ENCODE assay signal across 8 mouse cellular contexts in genomic region chr12:58267779-58268178, GRCm38 (mm10). TPM values are rescaled to one million over a fixed set of nuclear protein-coding genes. Genes with fewer than 3 reads are reported as not detected.
DNase-seq lines count a peak whose midpoint lies in the region; ATAC-seq and TF ChIP-seq lines count a peak whose summit lies in the region.

No protein-coding gene starts in this region.

- H3K27me3 ChIP-seq in forebrain, embryonic 11.5 days (ENCODE audit: control insufficient read depth, insufficient read depth, low read length), result peaks cover 4% of the 10 kb centered on the region; the same call in 1 of the 2 replicates
- H3K27me3 ChIP-seq in intestine, embryonic 15.5 days (replicated peaks), result no peaks in the 10 kb centered on the region
- H3K27me3 ChIP-seq in neural tube, embryonic 12.5 days (replicated peaks), result no peaks in the 10 kb centered on the region; the same call in 1 of the 2 replicates

- no peaks in the 10 kb centered on the region for H3K9me3 ChIP-seq in forebrain, embryonic 11.5 days (ENCODE audit: control insufficient read depth, low read length)
- no peaks in the 10 kb centered on the region for H3K9me3 ChIP-seq in intestine, embryonic 15.5 days
- H3K9me3 ChIP-seq in neural tube, embryonic 12.5 days, result no peaks in the 10 kb centered on the region

- intact Hi-C loops in left cerebral cortex, postnatal 25 days (cut with DNase I), result no loop called here

- H3K9ac ChIP-seq in forebrain, embryonic 11.5 days (ENCODE audit: low read length), result peak overlapping the region; percentile 49; the same call in 1 of the 2 replicates
- H3K9ac ChIP-seq in intestine, embryonic 15.5 days, result peak overlapping the region; percentile 51
- peak overlapping the region; percentile 52; the same call in 1 of the 2 replicates for H3K9ac ChIP-seq in neural tube, embryonic 12.5 days

- H3K4me2 ChIP-seq in forebrain, embryonic 11.5 days (ENCODE audit: low read depth, low read length, severe bottlenecking), result peak overlapping the region; percentile 46
- H3K4me2 ChIP-seq in intestine, embryonic 15.5 days (replicated peaks), result peak overlapping the region; percentile 90
- H3K4me2 ChIP-seq in neural tube, embryonic 12.5 days (replicated peaks), result peak overlapping the region; percentile 69

- 44% methylated on average over 8 of the region's 8 CpGs for WGBS in forebrain, embryonic 11.5 days
- WGBS in intestine, embryonic 15.5 days, result 35% methylated on average over 8 of the region's 8 CpGs
- WGBS in neural tube, embryonic 12.5 days, result 42% methylated on average over 8 of the region's 8 CpGs

- ATAC-seq in forebrain, embryonic 11.5 days (replicated peaks; ENCODE audit: low FRiP score), result peak; percentile 23
- no peak for ATAC-seq in intestine, embryonic 15.5 days
- no peak for ATAC-seq in neural tube, embryonic 12.5 days (ENCODE audit: low FRiP score, low read depth)

- peak overlapping the region; percentile 62 for H3K4me3 ChIP-seq in layer of hippocampus, adult 2 months
- peak overlapping the region; percentile 20 for H3K4me3 ChIP-seq in forebrain, embryonic 11.5 days (ENCODE audit: low read depth, low read length)
- peak overlapping the region; percentile 40 for H3K4me3 ChIP-seq in intestine, embryonic 15.5 days (replicated peaks)
- H3K4me3 ChIP-seq in neural tube, embryonic 12.5 days, result peak overlapping the region; percentile 32

- no peak for TF ChIP-seq CTCF in layer of hippocampus, adult 2 months (conservative IDR thresholded peaks at IDR 0.05)

- peak overlapping the region; percentile 88 for H3K27ac ChIP-seq in layer of hippocampus, adult 2 months
- H3K27ac ChIP-seq in forebrain, embryonic 11.5 days (ENCODE audit: low read depth, low read length), result 0 out of 2 replicates have a peak overlapping the region, but pooled peaks have one; percentile 12
- H3K27ac ChIP-seq in intestine, embryonic 15.5 days, result peak overlapping the region; percentile 54
- no peak overlapping the region for H3K27ac ChIP-seq in neural tube, embryonic 12.5 days

- H3K4me1 ChIP-seq in forebrain, embryonic 11.5 days (replicated peaks; ENCODE audit: control insufficient read depth, insufficient read depth, low read length), result 0 out of 2 replicates have a peak, but pooled peaks cover 4% of the 10 kb centered on the region
- peaks cover 17% of the 10 kb centered on the region for H3K4me1 ChIP-seq in intestine, embryonic 15.5 days (replicated peaks)
- 0 out of 2 replicates have a peak, but pooled peaks cover 5% of the 10 kb centered on the region for H3K4me1 ChIP-seq in neural tube, embryonic 12.5 days

- DNase-seq in layer of hippocampus, adult 2 months (ENCODE audit: low spot score in 2 of 2), result no peak
- DNase-seq in layer of hippocampus, adult 11-12 months (ENCODE audit: low spot score), result no peak
- DNase-seq in forebrain, embryonic 11.5 days (ENCODE audit: low spot score), result no peak
- no peak for DNase-seq in cerebellum, postnatal 10 days
- DNase-seq in retina, embryonic 14.5 days (ENCODE audit: low spot score), result no peak
- DNase-seq in left cerebral cortex, postnatal 25 days (ENCODE audit: low spot score in 2 of 2), result no peak

- H3K36me3 ChIP-seq in forebrain, embryonic 11.5 days (ENCODE audit: control insufficient read depth, insufficient read depth, low read length), result no peaks in the 10 kb centered on the region
- H3K36me3 ChIP-seq in intestine, embryonic 15.5 days, result no peaks in the 10 kb centered on the region
- H3K36me3 ChIP-seq in neural tube, embryonic 12.5 days, result no peaks in the 10 kb centered on the region

RNA-seq across cellular contexts. Expression of gene Clec14a, which starts 1.3 kb away (rescaled TPM):
- 1 to 10 TPM; 2.7 to 3.3 TPM for total RNA-seq in layer of hippocampus, adult 2 months (2021)
- 5.3 and 7.3 TPM in 2 replicates for polyA plus RNA-seq in forebrain, embryonic 11.5 days (2014; fragmentation: Nextera tagmentation; extraction: Ambion mirVana)
- polyA plus RNA-seq in intestine, embryonic 15.5 days (2015; fragmentation: Nextera tagmentation; extraction: Ambion mirVana), result 8.7 and 9.6 TPM in 2 replicates
- polyA plus RNA-seq in neural tube, embryonic 12.5 days (2016; fragmentation: Nextera tagmentation; extraction: Ambion mirVana), result 6.7 and 7.9 TPM in 2 replicates
- 1 to 10 TPM; 2.8 to 3.6 TPM for total RNA-seq in left cerebral cortex, postnatal 25 days (2021)

RNA-seq across cellular contexts. Expression of gene Sstr1, which starts 56.2 kb away (rescaled TPM):
- total RNA-seq in layer of hippocampus, adult 2 months (2021), result 10 to 100 TPM; 17.6 to 24.4 TPM
- not detected in 2 replicates for polyA plus RNA-seq in forebrain, embryonic 11.5 days (2014; fragmentation: Nextera tagmentation; extraction: Ambion mirVana)
- polyA plus RNA-seq in intestine, embryonic 15.5 days (2015; fragmentation: Nextera tagmentation; extraction: Ambion mirVana), result 1.00 and 1.4 TPM in 2 replicates
- polyA plus RNA-seq in neural tube, embryonic 12.5 days (2016; fragmentation: Nextera tagmentation; extraction: Ambion mirVana), result 1.9 and 2.5 TPM in 2 replicates
- 10 to 100 TPM; 37.7 to 40.4 TPM for total RNA-seq in left cerebral cortex, postnatal 25 days (2021)
